Mouse (Mus musculus) megakaryocyte, embryonic 14.5 days (primary cell): ENCODE data around the gene Cep85l.

Experiments
- FLI1 ChIP-seq: IDR thresholded peaks from 2 replicates; pipeline ENCODE4 v1.6.1; 2012; ENCODE audit warnings: low read length, inconsistent platforms, mixed read lengths
- GATA1 ChIP-seq: IDR thresholded peaks from 3 replicates; pipeline ENCODE4 v1.6.1; 2012; ENCODE audit warnings: mixed read lengths, low read length, inconsistent platforms, borderline replicate concordance

DNA sequence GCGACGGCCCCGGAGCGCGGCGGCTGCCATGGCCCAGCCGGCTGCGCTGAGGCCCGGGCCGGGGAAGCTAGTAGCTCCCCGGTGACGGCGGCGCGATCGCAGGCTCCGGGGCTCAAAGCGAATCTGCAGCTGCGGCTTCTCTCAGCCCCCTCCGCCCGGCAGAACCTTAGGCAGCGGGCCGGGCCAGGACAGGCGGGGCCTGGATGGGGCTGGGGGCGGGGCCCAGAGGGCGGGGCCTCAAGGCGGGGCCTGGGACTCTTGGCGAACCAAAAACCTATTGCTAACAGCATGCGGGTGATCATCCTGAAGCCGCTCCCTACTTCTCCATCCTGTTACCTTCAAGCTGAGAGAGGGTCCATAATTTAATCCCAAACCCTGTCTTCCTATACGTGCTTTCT, at the start of gene Cep85l:
- TF ChIP-seq GATA1 (no peak), FLI1 (no peak)
